Mouse (Mus musculus) left cerebral cortex, postnatal 25 days (tissue): Measurements from ENCODE around the gene Heyl. TPM values are rescaled to one million over a fixed set of nuclear protein-coding genes. Genes with fewer than 3 reads are reported as not detected.

Source experiments
- DNase-seq, 2 experiments: peaks; one replicate each; pipeline ENCODE4 v3.0.0; 2022; ENCODE audit warnings: low spot score in 2 of 2, mixed read lengths in 1 of 2
- intact Hi-C: fragments of 180-260 bp; cut with DNase I; formaldehyde crosslinking; loops from one replicate; pipeline ENCODE4 v1.15.1; 2025
- total RNA-seq, 2 experiments: library from RNA; stranded (reverse); gene quantifications; 2 replicates each; pipeline ENCODE4 v1.2.3; 2021

Heyl gene
- total RNA-seq, result 1 to 10 TPM; 4.2 to 5.8 TPM

DNA sequence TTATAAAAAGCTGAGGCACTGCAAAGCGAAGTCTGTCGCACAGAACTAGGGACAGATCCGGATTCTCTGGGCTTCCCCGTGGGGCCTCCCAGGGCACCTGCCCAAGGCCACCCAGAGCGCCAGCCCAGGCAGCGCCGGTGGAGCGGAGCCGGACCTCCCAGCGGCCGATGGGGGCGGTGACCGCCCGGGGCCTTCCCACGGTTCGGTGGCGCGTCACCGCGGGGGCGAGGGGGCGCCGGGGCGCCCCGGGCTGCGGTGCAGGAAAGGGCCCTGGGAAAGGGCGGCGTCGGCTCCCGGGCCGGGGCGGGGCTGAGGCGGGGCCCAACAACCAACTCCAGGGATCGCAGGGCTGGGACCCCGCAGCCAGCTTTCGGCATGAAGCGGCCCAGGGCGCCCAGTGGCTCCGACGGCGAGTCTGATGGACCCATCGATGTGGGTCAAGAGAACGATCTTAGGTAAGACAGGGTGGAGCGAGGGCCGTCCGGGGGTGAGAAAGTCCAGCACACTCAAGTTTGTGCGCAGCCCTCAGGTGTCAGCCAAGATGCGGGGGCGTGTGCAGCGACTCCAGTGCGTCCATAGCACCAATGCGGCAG is at the start of gene Heyl:
Gene Heyl, plus strand, starts transcription at position 65 of the 593 bp plus-strand sequence.
- intact Hi-C loops, result no loop called here
- no peak for DNase-seq

DNA sequence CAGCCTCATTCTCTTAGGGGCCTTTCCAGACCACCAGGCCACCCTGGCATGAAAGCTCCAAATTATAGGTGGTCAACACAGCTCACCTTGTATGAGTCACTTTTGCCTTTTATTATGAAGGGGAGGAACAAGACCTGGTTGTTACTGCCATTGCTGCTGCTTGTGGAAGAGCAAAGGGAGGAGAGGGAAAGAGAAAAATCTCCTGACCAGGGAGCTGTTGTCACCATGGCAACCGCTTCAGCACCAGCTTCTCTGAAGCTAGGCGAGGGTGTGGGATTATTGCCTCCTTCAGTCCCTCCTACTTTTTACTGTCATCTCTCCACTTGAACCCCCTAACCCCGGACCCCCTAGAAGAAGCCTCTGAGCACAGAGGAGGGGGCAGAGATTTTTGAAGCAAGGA is 48.5 kb upstream of the Heyl start:
- peak; percentile 65 to 79 for DNase-seq
- intact Hi-C loops, result no loop called here

DNA sequence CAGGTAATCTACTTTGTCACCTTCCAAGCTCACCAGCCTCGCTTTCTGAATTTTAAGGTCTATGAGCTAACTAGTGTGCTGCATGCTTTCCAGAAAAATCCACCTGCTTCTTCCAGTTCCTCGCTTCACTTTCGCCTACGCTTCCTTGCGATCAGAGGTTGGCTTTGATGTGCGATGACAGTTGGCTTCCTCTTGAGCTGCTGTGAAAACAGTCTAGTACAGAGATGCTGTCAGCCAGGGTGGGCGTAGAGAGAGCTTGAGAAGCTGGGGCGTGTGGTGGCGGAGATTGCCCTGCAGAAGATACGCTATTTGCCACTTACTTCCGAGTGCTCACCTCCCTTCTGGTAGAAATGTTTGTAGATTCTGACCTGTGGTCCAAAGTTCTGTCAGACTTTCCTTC is 41.0 kb upstream of the Heyl start:
- intact Hi-C loops, result no loop called here
- peak in 1 of 2 experiments; percentile 89 for DNase-seq

DNA sequence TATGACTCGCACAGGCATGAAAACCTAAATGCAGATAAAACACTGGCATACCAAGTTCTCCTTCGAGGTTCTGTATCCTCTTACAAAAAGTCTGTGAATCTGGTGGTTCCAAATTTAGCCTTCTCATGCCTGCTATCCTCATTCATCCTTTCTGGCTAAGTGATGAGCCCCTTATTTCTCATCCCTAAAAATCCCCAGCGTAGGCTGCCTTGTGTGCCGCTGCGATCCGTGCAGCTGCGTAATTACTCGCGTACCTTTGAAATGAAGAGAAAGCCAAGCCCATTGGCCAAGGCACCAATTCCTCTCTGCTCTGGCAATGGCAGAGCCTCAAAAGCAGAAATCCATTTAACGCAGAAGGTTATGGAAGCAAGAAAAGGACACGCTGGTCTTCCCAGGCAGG is 39.6 kb upstream of the Heyl start:
- intact Hi-C loops, result no loop called here
- DNase-seq, result peak in 1 of 2 experiments; percentile 76

DNA sequence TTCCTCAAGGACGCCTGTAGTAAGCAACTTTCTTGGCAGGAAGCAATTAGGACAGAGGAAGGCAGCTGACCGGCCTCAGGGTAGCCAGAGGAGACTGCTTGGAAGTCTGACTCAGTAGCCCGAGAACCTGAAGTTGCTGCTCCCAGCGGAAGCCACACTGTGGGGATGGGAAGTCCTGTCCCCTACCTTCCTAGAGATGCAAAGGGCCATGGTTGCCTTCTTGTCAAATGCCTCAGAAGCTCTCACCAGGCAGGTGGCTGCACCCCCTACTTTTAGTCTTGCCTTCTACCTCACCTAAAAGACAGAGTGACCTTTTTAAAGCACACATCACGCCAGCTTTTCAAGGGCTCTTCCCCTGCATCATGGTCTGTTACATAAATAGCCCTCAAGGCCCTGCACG is 36.7 kb upstream of the Heyl start:
- no peak for DNase-seq
- intact Hi-C loops, result no loop called here

DNA sequence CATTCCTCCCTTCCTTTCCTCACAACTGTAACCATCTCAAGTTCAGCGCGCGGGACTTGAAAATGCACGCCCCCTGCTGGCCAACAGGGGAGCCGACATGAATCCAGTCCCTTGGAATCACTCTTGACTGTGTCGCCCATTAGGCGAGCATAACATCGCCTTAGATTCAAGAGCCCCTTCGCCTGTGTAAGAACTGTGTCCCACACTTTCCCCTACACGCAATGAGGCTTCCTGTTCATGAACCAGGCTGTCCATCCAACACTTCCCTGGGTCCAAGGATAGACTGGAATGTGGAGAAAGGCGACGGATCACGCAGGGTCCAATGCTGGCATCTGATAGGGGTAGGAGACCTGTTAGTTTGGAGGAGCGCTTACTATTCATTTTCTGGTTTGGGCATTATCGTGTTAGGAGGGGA is 32.6 kb upstream of the Heyl start:
- intact Hi-C loops, result loop anchor here (1.0 kb wide), 1 partner anchor 45 kb away; no protein-coding TSS in a partner anchor
- peak in 1 of 2 experiments; percentile 75 for DNase-seq

DNA sequence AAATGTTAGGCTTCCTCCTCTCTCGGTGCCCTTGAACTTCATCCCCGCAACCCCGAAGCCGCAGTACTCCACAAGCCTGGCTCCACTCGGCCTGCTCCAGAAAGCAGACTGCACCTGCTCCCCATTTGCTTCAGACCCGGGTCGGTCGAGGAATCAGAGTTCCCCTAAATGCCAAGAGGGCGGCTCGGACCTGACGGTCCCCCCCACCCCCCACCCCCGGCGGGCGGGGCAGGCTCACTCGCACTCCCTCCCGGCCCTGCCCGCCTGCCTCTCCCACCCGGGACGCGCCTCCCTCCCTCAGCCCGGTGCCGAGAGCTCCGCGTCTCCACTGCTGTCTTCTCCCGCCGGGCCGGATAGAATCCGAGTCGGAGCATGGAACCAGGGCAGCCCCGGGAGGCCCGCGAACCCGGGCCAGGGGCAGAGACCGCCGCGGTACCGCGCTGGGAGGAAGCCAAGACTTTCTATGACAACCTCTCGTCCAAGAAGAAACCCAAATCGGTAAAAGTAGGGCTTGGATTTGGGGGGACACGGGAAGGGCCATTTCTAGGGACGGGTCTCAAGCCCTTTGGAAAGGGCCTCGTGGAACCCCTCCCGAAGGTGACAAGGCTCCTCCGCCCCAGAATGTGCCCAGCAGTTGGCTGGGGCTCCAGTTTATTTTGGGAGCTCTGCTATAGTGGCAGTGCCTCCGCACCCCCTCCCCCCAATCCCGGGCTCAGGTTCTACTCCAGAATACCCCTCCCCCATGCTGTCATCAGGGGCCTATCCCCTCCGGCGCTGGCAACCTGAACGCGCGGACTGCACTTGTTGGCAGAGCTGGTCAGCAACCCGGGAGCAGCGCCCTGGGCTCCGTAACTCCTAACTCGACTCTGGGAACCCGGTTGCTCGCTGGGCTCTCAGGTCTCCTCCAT is 31.9 kb upstream of the Heyl start, which contains the start of gene Nt5c1a:
Gene Nt5c1a, plus strand, starts transcription at position 319 of the 908 bp plus-strand sequence.
- peak in 1 of 2 experiments; percentile 37 for DNase-seq
- intact Hi-C loops, result no loop called here

DNA sequence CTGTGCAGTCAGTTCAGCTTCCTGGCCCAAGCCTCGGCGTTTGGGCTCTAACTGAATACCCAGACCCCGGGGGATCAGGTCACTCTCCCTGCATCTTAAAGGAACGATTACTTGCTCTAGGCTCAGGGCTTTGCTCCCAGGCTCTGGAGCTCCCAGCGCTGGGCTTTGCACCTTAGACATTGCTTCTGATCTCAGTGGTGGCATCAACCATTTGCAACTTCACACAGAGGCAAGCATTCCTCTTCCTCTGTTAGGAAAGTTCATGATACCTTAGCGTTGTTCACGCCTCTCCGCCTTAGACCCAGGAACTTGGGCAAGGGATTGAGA is 31.3 kb upstream of the Heyl start:
- DNase-seq, result no peak
- intact Hi-C loops, result no loop called here

DNA sequence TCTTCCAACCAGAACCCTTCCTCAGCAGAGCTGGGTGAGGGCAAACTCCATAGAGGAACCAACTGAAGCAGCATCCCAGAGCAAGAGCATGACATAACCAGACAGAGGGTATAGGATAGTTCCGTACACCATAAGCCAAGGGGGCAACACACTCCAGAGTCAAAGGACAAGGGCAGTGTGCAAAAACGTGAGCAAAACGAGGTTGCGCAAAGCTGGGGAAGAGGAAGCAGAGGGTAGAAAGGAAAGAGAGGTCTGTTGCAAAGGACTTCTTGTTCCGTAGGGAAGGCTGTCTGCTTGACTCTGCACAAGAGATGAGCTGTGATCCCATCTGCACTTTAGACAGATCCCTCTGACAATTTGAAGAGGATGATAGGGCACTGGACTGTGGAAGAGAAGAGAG is 26.0 kb upstream of the Heyl start:
- intact Hi-C loops, result no loop called here

DNA sequence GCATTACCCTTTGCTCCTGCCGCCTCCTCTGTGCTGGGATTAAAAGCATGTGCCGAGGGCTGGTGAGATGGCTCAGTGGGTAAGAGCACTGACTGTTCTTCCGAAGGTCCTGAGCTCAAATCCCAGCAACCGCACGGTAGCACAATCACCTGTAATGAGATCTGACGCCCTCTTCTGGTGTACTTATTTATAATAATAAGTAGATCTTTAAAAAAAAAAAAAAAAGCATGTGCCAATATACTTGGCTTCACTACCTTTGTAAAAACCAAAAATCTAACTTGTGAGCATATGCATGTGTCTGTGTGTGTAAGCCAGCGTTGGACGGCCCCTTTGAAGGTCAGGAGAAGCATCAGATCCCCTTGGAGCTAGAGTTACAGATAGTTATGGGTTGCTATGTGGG is 22.4 kb upstream of the Heyl start:
- no peak for DNase-seq
- intact Hi-C loops, result no loop called here

More for the DNA sequence above, 26.0 kb upstream of the Heyl start:
- no peak for DNase-seq

DNA sequence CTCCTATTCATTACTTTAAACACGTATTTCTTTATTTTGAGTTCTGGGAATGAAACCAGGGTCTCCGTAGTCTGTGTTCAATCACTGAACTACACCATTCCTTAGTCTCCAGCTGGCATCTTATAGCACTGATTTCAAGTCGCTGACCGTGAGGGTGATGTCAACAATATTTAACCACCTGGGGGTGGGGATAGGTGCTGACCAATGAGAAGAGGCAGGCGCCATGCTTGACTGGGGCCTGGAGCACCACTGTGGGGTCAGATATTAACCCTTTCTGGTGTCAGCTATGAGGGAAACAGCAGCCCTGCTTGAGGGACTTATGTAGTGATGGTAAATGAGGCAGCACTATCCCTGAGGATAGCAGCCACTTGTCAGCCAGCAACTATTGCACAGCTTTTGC is 21.9 kb upstream of the Heyl start:
- intact Hi-C loops, result no loop called here
- DNase-seq, result no peak

DNA sequence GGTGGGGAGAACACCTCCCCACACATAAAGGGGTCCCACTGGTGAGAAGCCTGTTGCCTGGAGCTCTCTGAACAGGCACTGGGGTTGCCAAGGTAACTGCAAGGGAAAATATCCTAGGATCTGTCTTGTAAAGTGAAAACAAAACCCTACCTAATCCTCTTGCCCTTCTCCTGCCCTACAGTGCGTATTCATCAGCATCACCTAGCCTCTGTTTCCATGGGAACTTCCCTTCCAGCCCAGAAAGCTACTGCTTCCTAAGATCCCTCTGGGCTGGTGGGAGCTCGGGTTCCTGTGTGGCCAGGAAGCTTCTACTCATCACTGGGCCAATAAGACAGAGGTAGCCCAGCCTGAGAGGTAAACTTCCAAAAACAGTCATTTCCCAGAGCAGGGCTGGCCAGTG is 21.0 kb upstream of the Heyl start:
- intact Hi-C loops, result no loop called here

DNA sequence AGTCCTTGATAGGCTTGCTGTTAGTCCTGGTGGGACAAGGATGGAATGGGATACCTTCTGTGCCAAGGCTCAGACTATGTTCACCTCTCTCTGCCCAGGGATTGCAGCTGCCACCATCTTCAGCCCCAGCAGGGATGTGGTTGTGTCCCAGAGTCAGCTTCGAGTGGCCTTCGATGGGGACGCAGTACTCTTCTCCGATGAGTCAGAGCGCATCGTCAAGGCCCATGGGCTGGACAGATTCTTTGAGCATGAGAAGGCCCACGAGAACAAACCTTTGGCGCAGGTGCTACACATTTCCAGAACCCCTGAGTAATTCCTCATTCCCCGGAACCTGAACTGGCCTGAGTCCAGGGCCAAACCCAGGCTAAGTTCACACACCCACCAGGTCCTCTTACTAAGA is 19.4 kb upstream of the Heyl start:
- intact Hi-C loops, result no loop called here

More for the DNA sequence above, 21.0 kb upstream of the Heyl start:
- DNase-seq, result no peak

DNA sequence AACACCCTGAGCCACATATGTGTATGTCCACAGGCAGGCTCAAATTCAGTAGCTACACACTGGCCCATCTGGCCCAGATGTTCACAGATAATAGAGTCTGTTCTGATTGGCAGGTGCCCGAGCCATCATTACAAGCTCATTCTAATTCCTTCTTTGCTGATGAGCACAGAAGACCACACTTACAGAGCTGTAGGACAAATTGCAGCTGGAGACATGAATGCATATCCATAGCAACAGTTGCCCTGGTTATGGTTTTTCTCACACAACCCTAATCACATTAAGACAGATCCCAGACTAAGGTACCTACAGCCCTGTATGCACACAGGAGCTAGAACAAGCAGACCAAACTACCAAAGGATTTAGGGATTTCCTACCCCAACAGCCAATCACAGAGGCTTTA is 18.0 kb upstream of the Heyl start:
- intact Hi-C loops, result loop anchor here (5.0 kb wide), 1 partner anchor 58 kb away; no protein-coding TSS in a partner anchor
- no peak for DNase-seq

More for the DNA sequence above, 19.4 kb upstream of the Heyl start:
- no peak for DNase-seq

DNA sequence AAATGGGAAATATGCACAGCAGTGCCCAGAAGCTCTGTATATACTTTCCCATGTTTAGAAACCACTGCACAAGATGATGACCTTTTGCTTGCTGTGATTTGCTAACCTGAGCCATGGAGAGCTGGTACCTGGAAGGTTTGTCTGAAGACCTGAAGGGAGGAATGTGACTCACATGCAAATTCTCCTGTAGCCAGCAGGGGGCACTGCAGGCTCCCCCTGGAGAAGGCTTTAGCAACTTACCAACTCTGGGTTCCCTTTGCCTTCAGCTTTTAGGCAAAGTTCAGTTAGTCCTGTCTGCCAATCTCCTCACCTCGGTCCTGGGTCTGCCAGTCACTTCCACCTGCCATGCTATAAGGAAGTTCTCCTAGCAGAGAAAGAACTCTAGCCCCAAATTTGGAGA is 16.6 kb upstream of the Heyl start:
- intact Hi-C loops, result loop anchor here (5.0 kb wide), 1 partner anchor 59 kb away; no protein-coding TSS in a partner anchor

DNA sequence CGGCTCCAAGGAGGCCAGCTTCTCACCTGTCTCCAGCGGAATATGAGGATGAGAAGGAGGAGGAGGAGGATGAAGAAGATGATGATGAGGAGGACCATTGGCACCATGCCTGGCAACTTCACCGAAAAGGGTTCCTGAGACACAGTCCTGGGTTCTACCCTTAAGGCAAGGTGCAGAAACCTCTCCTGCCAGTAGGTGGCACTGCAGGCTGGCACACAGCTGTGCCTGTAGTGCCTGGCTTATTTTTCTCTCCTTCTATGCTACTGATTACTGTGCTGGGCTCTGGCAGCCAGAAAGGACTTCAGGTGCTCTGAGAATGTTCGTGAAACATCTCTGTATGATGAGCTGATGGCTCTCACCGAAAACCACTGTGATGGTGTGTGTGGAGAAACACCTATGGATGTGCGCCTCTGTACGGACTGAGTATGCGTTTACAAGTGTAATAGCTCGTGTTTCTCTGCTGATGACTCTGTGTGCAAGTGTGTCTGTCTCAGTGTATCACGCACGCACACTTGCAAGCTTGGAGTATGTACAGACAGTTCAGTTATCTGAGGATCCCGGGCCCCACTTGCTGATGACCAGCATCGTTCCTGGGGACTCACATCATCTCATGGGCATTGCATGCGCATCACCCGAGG is 13.5 kb upstream of the Heyl start:
- intact Hi-C loops, result loop anchor here (1.0 to 5.0 kb wide), 2 partner anchors 35 to 63 kb away; no protein-coding TSS in a partner anchor

More for the DNA sequence above, 16.6 kb upstream of the Heyl start:
- DNase-seq, result peak; percentile 49 to 58

DNA sequence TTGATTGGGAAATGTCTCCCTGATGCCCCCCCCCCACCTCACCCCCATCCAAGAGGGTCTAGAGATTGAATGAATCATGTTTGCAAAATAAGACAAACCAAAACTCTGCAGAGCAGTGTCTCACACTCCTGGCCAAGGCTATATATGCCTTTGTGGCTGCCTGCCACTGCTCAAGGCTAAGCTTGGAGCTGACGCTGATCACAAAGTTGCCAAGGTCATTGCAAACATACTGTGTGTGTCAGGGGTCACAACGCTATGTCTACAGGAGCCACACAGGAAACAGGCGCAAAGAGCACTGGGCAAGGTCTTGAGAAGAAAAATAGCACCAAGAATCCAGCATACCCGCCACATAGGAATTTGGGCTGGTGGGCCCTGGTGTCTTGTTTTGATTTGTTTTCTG is 12.7 kb upstream of the Heyl start:
- intact Hi-C loops, result no loop called here
- no peak for DNase-seq

More for the DNA sequence above, 13.5 kb upstream of the Heyl start:
- DNase-seq, result peak; percentile 69 to 74

DNA sequence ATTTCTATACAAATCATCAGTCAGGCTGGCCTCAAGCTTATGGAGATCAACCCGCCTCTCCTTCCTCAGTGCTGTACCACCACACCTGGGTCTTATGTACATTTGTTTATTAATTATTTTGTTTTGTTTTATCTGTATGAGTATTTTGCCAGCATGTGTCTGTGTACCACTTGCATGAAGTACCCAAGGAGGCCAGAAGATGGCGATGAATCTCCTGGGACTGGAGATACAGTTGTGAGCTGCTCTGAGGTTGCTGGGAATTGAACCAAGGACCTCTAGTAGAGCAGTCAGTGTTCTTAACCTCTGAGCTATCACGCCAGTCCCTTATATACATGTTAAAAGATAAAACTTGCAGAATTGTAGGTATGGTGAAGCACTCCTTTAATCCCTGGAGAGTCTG is 10.0 kb upstream of the Heyl start:
- intact Hi-C loops, result no loop called here

DNA sequence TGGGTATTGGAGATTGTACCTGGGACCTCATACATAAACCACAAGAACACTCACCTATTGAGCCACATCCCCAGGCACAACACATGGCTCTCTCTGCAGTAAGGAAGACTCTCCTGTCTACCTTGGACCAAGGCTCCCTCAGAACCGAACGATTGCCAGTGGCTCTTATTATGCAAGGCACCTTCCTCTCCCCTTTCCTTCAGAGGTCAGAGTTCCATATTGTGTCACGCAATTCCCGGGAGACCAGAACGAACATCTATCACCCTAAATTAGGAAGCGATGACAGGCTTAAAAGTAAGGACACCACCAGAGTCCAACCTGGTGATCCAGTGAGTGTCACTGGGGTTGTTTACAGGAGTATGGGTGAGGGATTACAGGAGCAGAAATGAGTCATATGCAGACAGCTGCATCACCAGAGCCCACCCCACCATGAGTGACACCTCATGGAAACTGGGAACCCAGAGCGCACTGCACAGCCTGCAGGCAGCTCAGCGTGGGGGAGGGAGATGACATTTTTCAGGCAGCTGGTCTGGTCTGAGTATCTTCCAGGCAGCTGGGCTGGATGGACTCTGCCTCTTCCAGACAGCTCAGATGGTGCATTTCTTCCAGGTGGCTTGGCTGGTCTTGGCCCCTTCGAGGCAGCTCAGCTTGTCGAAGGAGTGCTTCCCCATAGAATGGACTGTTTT is 7.5 kb upstream of the Heyl start:
- intact Hi-C loops, result no loop called here
- DNase-seq, result no peak

More for the DNA sequence above, 10.0 kb upstream of the Heyl start:
- DNase-seq, result no peak

DNA sequence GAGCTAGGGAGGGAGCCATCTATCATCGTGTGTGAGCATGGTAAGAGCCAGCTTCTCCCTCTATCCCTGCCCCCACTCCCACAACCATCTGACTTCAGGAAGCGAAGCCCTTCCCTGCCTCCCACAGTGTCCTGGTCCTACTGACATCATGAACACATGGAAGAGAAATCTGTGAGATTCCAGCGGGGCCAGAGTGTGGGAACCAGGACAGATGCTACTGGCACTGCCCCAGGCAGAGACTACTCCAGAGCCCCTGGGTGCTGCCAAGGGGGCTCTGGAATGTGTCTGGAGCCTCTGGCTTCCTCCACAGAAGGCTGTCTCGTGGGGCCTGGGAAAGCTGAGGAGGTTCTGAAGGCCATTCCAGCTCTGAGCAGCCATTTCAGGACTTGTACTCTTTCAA is 5.6 kb upstream of the Heyl start:
- intact Hi-C loops, result no loop called here
- DNase-seq, result peak in 1 of 2 experiments; percentile 27
